Mouse (Mus musculus) lung, postnatal 0 days (tissue): ENCODE results near the gene Tmc7.

Experiments
- CTCF ChIP-seq: IDR thresholded peaks from 2 replicates; pipeline ENCODE4 v1.5.1; 2016; ENCODE audit warnings: antibody characterized with exemption, mild to moderate bottlenecking
- EP300 ChIP-seq: IDR thresholded peaks from 2 replicates; pipeline ENCODE4 v1.6.1; 2016; ENCODE audit warnings: antibody characterized with exemption, mild to moderate bottlenecking, control low read depth

DNA sequence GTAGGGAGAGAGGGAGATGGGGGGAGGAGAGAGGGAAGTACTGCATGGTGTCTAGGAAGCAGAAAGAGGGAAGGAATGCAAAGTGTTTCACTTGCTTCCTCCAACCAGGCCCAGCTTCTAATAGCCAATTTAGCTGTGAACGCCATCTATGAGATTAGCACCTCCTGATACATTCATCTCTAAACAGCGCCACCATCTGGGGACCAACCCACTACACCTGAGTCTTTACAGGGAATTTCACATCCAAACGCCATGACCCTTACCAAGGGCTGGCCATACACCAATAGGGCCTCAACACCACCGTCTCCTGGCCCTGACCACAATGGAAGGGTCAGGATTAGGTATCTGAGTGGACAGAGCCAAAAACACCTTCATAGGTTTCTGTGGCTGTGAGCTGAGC, 30.7 kb downstream of the Tmc7 start:
- peak; percentile 49 for TF ChIP-seq CTCF
- TF ChIP-seq EP300: no peak
